Mouse (Mus musculus) midbrain, embryonic 16.5 days (tissue): Measurements from ENCODE around the gene Ankrd10. TPM values are rescaled to one million over a fixed set of nuclear protein-coding genes. Genes with fewer than 3 reads are reported as not detected.
"Not testable (repeated sequence)": the region's sequence is repeated elsewhere in the genome, so short reads cannot be mapped to it uniquely, and the experiment has no call there.

ENCODE experiments used
- ATAC-seq: fragments of 200-750 bp; cut with Nextera tagmentation; 2 replicates; pipeline ENCODE4 v1.8.0; 2017; ENCODE audit warnings: moderate TSS enrichment
- H3K27ac ChIP-seq: fragments of 300-500 bp; sonication (generic); 2 replicates; pipeline ENCODE4 v1.5.1; 2014; ENCODE audit warnings: mild to moderate bottlenecking, low read length, mixed read lengths
- H3K27me3 ChIP-seq: fragments of 300-500 bp; sonication (generic); 2 replicates; pipeline ENCODE4 v1.6.1; 2014; ENCODE audit warnings: low read depth, low read length, mixed read lengths; ENCODE audit not compliant: control insufficient read depth, insufficient read depth
- H3K36me3 ChIP-seq: fragments of 300-500 bp; sonication (generic); 2 replicates; pipeline ENCODE4 v1.6.1; 2014; ENCODE audit warnings: mild to moderate bottlenecking, low read length, moderate library complexity, mixed read lengths; ENCODE audit not compliant: control insufficient read depth, insufficient read depth
- H3K4me1 ChIP-seq: fragments of 300-500 bp; sonication (generic); 2 replicates; pipeline ENCODE4 v1.6.1; 2014; ENCODE audit warnings: mild to moderate bottlenecking, low read length, mixed read lengths; ENCODE audit not compliant: control insufficient read depth, insufficient read depth
- H3K4me2 ChIP-seq: fragments of 300-500 bp; sonication (generic); 2 replicates; pipeline ENCODE4 v1.6.1; 2014; ENCODE audit warnings: mild to moderate bottlenecking, low read length, mixed read lengths
- H3K4me3 ChIP-seq: fragments of 300-500 bp; sonication (generic); 2 replicates; pipeline ENCODE4 v1.5.1; 2014; ENCODE audit warnings: low read depth, mild to moderate bottlenecking, low read length, moderate library complexity, mixed read lengths
- H3K9ac ChIP-seq: fragments of 300-500 bp; sonication (generic); 2 replicates; pipeline ENCODE4 v1.6.1; 2014; ENCODE audit warnings: low read depth, low read length, mixed read lengths
- H3K9me3 ChIP-seq: fragments of 300-500 bp; sonication (generic); replicated peaks from 2 replicates; pipeline ENCODE4 v1.6.1; 2014; ENCODE audit warnings: mild to moderate bottlenecking, low read length, mixed read lengths; ENCODE audit not compliant: control insufficient read depth, poor library complexity, severe bottlenecking
- WGBS: fragments of 180-500 bp; shearing (Covaris S2); extraction: QIAGEN DNeasy Blood & Tissue Kit; methylation state at CpG from one replicate; pipeline ENCODE4 v1.1.7; 2014; 5-methylcytosine and 5-hydroxymethylcytosine counted together
- microRNA-seq: library from miRNA; unstranded; fragments of <30 nt; microRNA quantifications from one replicate; pipeline ENCODE4, GENCODE M21; 2017
- polyA plus RNA-seq: library from polyadenylated mRNA; unstranded; fragments of >200 nt; fragmentation: Nextera tagmentation; extraction: Ambion mirVana; gene quantifications from 2 replicates; pipeline ENCODE4 v1.2.1, GENCODE M21; 2015

The Ankrd10 gene
- polyA plus RNA-seq, 1 experiment from 2014 or later, result 90.9 TPM

- no peak overlapping the region for H3K9ac ChIP-seq
- no peak overlapping the region for H3K4me3 ChIP-seq
- 90% methylated on average over 10 of the region's 10 CpGs for WGBS
- peaks cover 2% of the 10 kb centered on the region for H3K36me3 ChIP-seq
- no peaks in the 10 kb centered on the region for H3K4me1 ChIP-seq
- H3K27me3 ChIP-seq, result no peaks in the 10 kb centered on the region
- H3K4me2 ChIP-seq, result no peak overlapping the region
- no peaks in the 10 kb centered on the region for H3K9me3 ChIP-seq
- no peak overlapping the region for H3K27ac ChIP-seq
- ATAC-seq, result no peak
These were observed 63.6 kb downstream of the Ankrd10 start for GRCm38 (mm10) chr8:11571950-11572349.

GRCm38 (mm10) chr8:11570742-11571141, 64.8 kb downstream of the Ankrd10 start:
- no peaks in the 10 kb centered on the region for H3K9me3 ChIP-seq
- H3K36me3 ChIP-seq, result peaks cover 5% of the 10 kb centered on the region
- no peak for ATAC-seq
- WGBS, result 98% methylated on average over 4 of the region's 4 CpGs
- no peak overlapping the region for H3K4me2 ChIP-seq
- H3K4me3 ChIP-seq, result no peak overlapping the region
- no peaks in the 10 kb centered on the region for H3K4me1 ChIP-seq
- no peaks in the 10 kb centered on the region for H3K27me3 ChIP-seq
- H3K27ac ChIP-seq, result no peak overlapping the region
- H3K9ac ChIP-seq, result no peak overlapping the region

GRCm38 (mm10) chr8:11569260-11570097, 66.1 kb downstream of the Ankrd10 start:
- Histone ChIP-seq H3K4me1 (no peaks in the 10 kb centered on the region), H3K36me3 (peaks cover 5% of the 10 kb centered on the region), H3K9me3 (0 out of 2 replicates have a peak, but pooled peaks cover 2% of the 10 kb centered on the region), H3K9ac (no peak overlapping the region), H3K4me2 (no peak overlapping the region), H3K27ac (no peak overlapping the region), H3K27me3 (no peaks in the 10 kb centered on the region), H3K4me3 (no peak overlapping the region)
- 86% methylated on average over 22 of the region's 22 CpGs for WGBS
- no peak for ATAC-seq

GRCm38 (mm10) chr8:11568193-11568592, 67.4 kb downstream of the Ankrd10 start:
- H3K27me3 ChIP-seq, H3K4me1 ChIP-seq, H3K36me3 ChIP-seq, H3K4me2 ChIP-seq, ATAC-seq, H3K9me3 ChIP-seq, H3K9ac ChIP-seq, H3K27ac ChIP-seq, H3K4me3 ChIP-seq: not testable (repeated sequence)
- WGBS, result 96% methylated on average over 2 of the region's 2 CpGs

GRCm38 (mm10) chr8:11564721-11565120, 70.8 kb downstream of the Ankrd10 start:
- no peak overlapping the region for H3K27ac ChIP-seq
- no peak for ATAC-seq
- no peak overlapping the region for H3K4me2 ChIP-seq
- no peak overlapping the region for H3K9ac ChIP-seq
- no peak overlapping the region for H3K4me3 ChIP-seq
- H3K27me3 ChIP-seq, result no peaks in the 10 kb centered on the region
- peaks cover 6% of the 10 kb centered on the region for H3K4me1 ChIP-seq
- peaks cover 13% of the 10 kb centered on the region for H3K36me3 ChIP-seq
- 94% methylated on average over 7 of the region's 7 CpGs for WGBS
- 0 out of 2 replicates have a peak, but pooled peaks cover 2% of the 10 kb centered on the region for H3K9me3 ChIP-seq

GRCm38 (mm10) chr8:11564236-11564635, 71.3 kb downstream of the Ankrd10 start:
- Histone ChIP-seq H3K9ac (no peak overlapping the region), H3K36me3 (peaks cover 13% of the 10 kb centered on the region)

More at GRCm38 (mm10) chr8:11564236-11564635, 71.3 kb downstream of the Ankrd10 start:
- Histone ChIP-seq H3K4me2 (no peak overlapping the region), H3K4me1 (peaks cover 11% of the 10 kb centered on the region), H3K4me3 (no peak overlapping the region), H3K27me3 (no peaks in the 10 kb centered on the region), H3K9me3 (0 out of 2 replicates have a peak, but pooled peaks cover 2% of the 10 kb centered on the region), H3K27ac (no peak overlapping the region)
- 92% methylated on average over 5 of the region's 5 CpGs for WGBS
- ATAC-seq, result no peak

Small RNA genes lying within 50 kb of the gene (microRNA-seq; reads per million reads assigned to microRNA genes)
- gene Mir7238, result 1.7 reads per million, percentile 2 among the genes with 10 or more reads in this experiment

Other genes starting within 250 kb of the Ankrd10 start
- 0.53 and 0.77 TPM in 2 replicates for gene Rab20, start 157.0 kb downstream of the Ankrd10 start, polyA plus RNA-seq
- gene Naxd, start 138.3 kb downstream of the Ankrd10 start, polyA plus RNA-seq, result 129 and 132 TPM in 2 replicates
- gene Cars2, start 85.0 kb downstream of the Ankrd10 start, polyA plus RNA-seq, result 21.8 and 22.4 TPM in 2 replicates
- 39.3 and 42.4 TPM in 2 replicates for gene Ing1, start 80.2 kb downstream of the Ankrd10 start, polyA plus RNA-seq
- not detected in 2 replicates for gene 1700016D06Rik, start 65.3 kb upstream of the Ankrd10 start, polyA plus RNA-seq
- gene Arhgef7, start 92.0 kb upstream of the Ankrd10 start, polyA plus RNA-seq, result 65.6 and 67.2 TPM in 2 replicates
- gene Tex29, start 204.7 kb upstream of the Ankrd10 start, polyA plus RNA-seq, result 0.23 and 0.36 TPM in 2 replicates